In the genomic region with DNA sequence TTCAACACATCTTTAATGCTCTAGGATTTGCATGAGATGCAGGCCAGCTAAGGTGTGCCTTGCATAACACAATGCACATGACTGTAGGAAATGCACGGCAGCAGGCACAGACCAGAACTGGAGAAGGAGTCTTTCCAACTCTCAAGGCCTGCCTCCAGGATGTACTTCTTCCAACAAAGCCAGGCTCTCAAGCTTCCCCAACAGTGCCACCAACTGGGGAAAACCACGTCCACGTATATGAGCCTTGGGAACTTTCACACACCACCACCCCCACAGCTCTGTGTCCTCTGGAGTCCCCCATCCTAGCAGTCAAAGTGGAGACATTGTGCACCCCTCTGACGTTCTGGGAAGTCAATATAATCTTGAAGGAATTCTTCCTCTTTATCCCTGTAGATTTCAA, we compare ENCODE assay signal across 13 mouse cellular contexts. TPM values are rescaled to one million over a fixed set of nuclear protein-coding genes. Genes with fewer than 3 reads are reported as not detected.
DNase-seq lines count a peak whose midpoint lies in the region; ATAC-seq and TF ChIP-seq lines count a peak whose summit lies in the region.
"Had no signal": no experiment of that assay in that cellular context is flagged by ENCODE, and none has a peak within 500 bp of the region (broad histone marks: within the 10 kb centered on the region; RNA-seq: fewer than 3 reads in every experiment).

No protein-coding gene starts in this region.

- TF ChIP-seq EP300 in stomach, postnatal 0 days (optimal IDR thresholded peaks at IDR 0.05) = no peak

- DNase-seq in heart, adult 11 months = peak; percentile 67
- DNase-seq in heart, adult 9 months (ENCODE audit: low spot score in 2 of 2) = no peak
- peak; percentile 48 for DNase-seq in right cerebral cortex, adult 18-20 months
- DNase-seq in right cerebral cortex, postnatal 10 days (ENCODE audit: low spot score in 2 of 2) = no peak
- peak; percentile 29 for DNase-seq in fibroblast of lung, adult 2 months (ENCODE audit: low read depth)
- peak; percentile 64 for DNase-seq in stomach, postnatal 0 days (ENCODE audit: low spot score)
- no peak for DNase-seq in cerebellum, postnatal 36 days
- no peak for DNase-seq in thymus, postnatal 10 days (ENCODE audit: low spot score in 2 of 2)
- DNase-seq: thymus, postnatal 25 days had no signal

- no peaks in the 10 kb centered on the region; the same call in 1 of the 2 replicates for H3K4me1 ChIP-seq in stomach, postnatal 0 days (replicated peaks; ENCODE audit: control insufficient read depth, insufficient read depth)

- H3K36me3 ChIP-seq in stomach, postnatal 0 days (ENCODE audit: control insufficient read depth, insufficient read depth, low read length) = peaks cover 24% of the 10 kb centered on the region

- TF ChIP-seq CTCF in stomach, postnatal 0 days (IDR thresholded peaks at IDR 0.05; ENCODE audit: low read depth) = peak; percentile 67

- H3K9ac ChIP-seq in stomach, postnatal 0 days (ENCODE audit: low read length) = no peak overlapping the region
- H3K9ac ChIP-seq: neural tube, embryonic 13.5 days had no signal

- no peak overlapping the region for H3K4me2 ChIP-seq in stomach, postnatal 0 days (replicated peaks; ENCODE audit: low read depth)
- H3K4me2 ChIP-seq: neural tube, embryonic 13.5 days had no signal

- WGBS in stomach, postnatal 0 days = 30% methylated on average over 4 of the region's 4 CpGs

- no peaks in the 10 kb centered on the region for H3K27me3 ChIP-seq in stomach, postnatal 0 days (ENCODE audit: control insufficient read depth, insufficient read depth, low read length)
- H3K27me3 ChIP-seq: neural tube, embryonic 13.5 days had no signal

- no peak for ATAC-seq in stomach, postnatal 0 days (ENCODE audit: low FRiP score, low TSS enrichment)

- H3K4me3 ChIP-seq in stomach, postnatal 0 days (ENCODE audit: low read depth, low read length) = no peak overlapping the region
- H3K4me3 ChIP-seq: neural tube, embryonic 13.5 days had no signal

- 0 out of 2 replicates have a peak overlapping the region, but pooled peaks have one; percentile 13 for H3K27ac ChIP-seq in stomach, postnatal 0 days (replicated peaks)
- H3K27ac ChIP-seq: neural tube, embryonic 13.5 days had no signal

- no peaks in the 10 kb centered on the region for H3K9me3 ChIP-seq in stomach, postnatal 0 days (ENCODE audit: control insufficient read depth, low read length)
- H3K9me3 ChIP-seq: neural tube, embryonic 13.5 days had no signal

RNA-seq across cellular contexts. Expression of a gene that starts 5.1 kb away (rescaled TPM):
- 439 and 445 TPM in 2 replicates for polyA plus RNA-seq in stomach, postnatal 0 days (2015; fragmentation: Nextera tagmentation; extraction: Ambion mirVana)

RNA-seq across cellular contexts. Expression of a gene that starts 8.9 kb away (rescaled TPM):
- 0.59 and 0.68 TPM in 2 replicates for polyA plus RNA-seq in stomach, postnatal 0 days (2015; fragmentation: Nextera tagmentation; extraction: Ambion mirVana)

RNA-seq across cellular contexts. Expression of a gene that starts 14.3 kb away (rescaled TPM):
- polyA plus RNA-seq in stomach, postnatal 0 days (2015; fragmentation: Nextera tagmentation; extraction: Ambion mirVana) = 0.46 and 0.96 TPM in 2 replicates

RNA-seq across cellular contexts. Expression of a gene that starts 14.9 kb away (rescaled TPM):
- 39.8 and 42.8 TPM in 2 replicates for polyA plus RNA-seq in stomach, postnatal 0 days (2015; fragmentation: Nextera tagmentation; extraction: Ambion mirVana)

RNA-seq across cellular contexts. Expression of a gene that starts 22.1 kb away (rescaled TPM):
- 0.56 and 0.63 TPM in 2 replicates for polyA plus RNA-seq in stomach, postnatal 0 days (2015; fragmentation: Nextera tagmentation; extraction: Ambion mirVana)
- polyA plus RNA-seq: hindbrain, embryonic 11.5 days; large intestine, adult 2 months; small intestine, adult 2 months had no signal

Comparison
In these comparisons a context has a peak if more than half of its experiments do, and no peak if none do; other contexts are left out.
1. DNase-seq: peak in heart, adult 11 months (single experiment), right cerebral cortex, adult 18-20 months (single experiment), fibroblast of lung, adult 2 months (single experiment) and stomach, postnatal 0 days (single experiment); none in heart, adult 9 months (0 of 2), right cerebral cortex, postnatal 10 days (0 of 2), cerebellum, postnatal 36 days (0 of 2) and thymus, postnatal 10 days (0 of 2).